Mouse (Mus musculus): Measurements from ENCODE around the gene Tbcel.

DNA sequence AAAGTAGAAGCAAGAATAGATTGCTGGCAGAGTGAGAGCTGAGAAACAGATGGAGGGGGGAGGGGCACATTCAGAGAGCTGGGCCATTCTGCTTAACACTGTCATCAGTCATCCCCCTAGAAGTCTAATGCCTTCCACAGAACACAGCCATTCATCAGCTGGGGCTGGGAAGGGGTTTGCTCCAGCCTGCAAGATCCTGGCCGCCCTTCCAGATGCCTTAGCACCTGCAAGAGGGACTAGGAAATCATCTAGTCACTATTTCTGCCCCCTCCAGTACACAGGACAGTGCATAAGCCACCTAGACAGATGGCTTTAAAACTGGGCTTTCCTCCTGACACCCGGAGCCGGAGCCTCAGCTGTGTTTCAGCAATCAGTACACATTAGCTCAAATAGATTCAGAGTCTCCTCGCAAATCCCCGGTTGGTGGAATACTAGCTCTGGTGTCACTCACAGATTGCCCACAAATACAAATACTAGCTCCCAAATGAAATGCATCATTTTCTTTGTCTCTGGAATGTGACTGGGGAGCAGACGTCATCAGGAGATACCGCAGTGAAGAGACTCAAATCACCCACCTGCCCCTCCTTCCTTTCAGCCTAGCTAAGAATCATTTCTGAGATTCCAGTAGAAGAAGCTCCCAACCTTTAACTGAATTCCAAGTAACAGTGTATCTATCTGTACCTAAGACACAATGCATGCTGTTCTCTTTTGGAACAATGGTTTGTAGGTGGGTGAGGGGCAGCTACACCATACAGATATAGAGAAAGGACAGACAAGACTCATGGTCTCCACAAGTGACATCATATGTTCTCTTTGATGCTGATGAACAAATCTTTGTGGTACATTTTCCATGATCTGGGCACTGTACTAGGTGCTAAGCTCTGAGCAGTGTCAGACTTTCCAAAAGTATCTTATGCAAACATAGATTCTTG lies 22.9 kb upstream of the Tbcel start:
- TF ChIP-seq POLR2A (IDR thresholded peaks at IDR 0.05; ENCODE audit: borderline replicate concordance, control insufficient read depth, low read depth, low read length) (no peak), CTCF (IDR thresholded peaks at IDR 0.05; ENCODE audit: control insufficient read depth, insufficient read depth, low read length) (no peak)
